In the genomic region with DNA sequence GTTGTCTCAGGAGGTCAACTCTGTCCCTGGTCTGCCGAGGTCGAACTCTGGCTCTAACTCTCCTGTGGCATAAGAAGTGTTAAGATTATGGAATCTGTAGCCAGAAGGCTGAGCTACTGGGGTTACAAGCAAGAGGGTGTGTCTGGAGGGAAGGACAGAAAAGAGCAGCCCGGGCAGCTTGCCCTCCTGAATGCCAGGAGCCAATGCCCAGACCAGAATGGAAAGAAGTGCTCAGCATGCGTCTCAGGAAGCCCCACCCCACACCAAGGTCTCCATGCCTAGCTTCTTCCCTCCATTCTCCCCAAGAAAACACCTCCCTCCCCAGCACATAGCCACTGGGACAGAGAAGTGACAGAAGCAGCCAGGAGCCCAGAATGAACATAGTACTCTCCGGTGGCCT, we compare ENCODE assay signal across 10 mouse cellular contexts. TPM values are rescaled to one million over a fixed set of nuclear protein-coding genes. Genes with fewer than 3 reads are reported as not detected.
DNase-seq lines count a peak whose midpoint lies in the region; ATAC-seq and TF ChIP-seq lines count a peak whose summit lies in the region.
"Had no signal": no experiment of that assay in that cellular context is flagged by ENCODE, and none has a peak within 500 bp of the region (broad histone marks: within the 10 kb centered on the region; RNA-seq: fewer than 3 reads in every experiment).

No protein-coding gene starts in this region.

- intact Hi-C loops in gastrocnemius, postnatal 36 days (cut with DNase I): no loop called here

- H3K4me2 ChIP-seq in lung, postnatal 0 days (replicated peaks; ENCODE audit: low read depth, low read length): peak overlapping the region; percentile 25
- H3K4me2 ChIP-seq: limb, embryonic 12.5 days had no signal

- no peak for TF ChIP-seq CTCF in layer of hippocampus, adult 2 months (conservative IDR thresholded peaks at IDR 0.05)
- no peak for TF ChIP-seq CTCF in lung, postnatal 0 days (IDR thresholded peaks at IDR 0.05)

- H3K27ac ChIP-seq in layer of hippocampus, adult 2 months: peak overlapping the region; percentile 95
- H3K27ac ChIP-seq in lung, postnatal 0 days (ENCODE audit: low read length): peak overlapping the region; percentile 99
- H3K27ac ChIP-seq: forebrain, embryonic 10.5 days; limb, embryonic 12.5 days had no signal

- H3K4me3 ChIP-seq in layer of hippocampus, adult 2 months: no peak overlapping the region
- H3K4me3 ChIP-seq in lung, postnatal 0 days (ENCODE audit: low read depth, low read length): no peak overlapping the region
- H3K4me3 ChIP-seq: forebrain, embryonic 10.5 days; limb, embryonic 12.5 days had no signal

- no peaks in the 10 kb centered on the region for H3K9me3 ChIP-seq in lung, postnatal 0 days (ENCODE audit: low read length)
- H3K9me3 ChIP-seq: forebrain, embryonic 10.5 days; limb, embryonic 12.5 days had no signal

- H3K9ac ChIP-seq in lung, postnatal 0 days (replicated peaks; ENCODE audit: low read depth): no peak overlapping the region
- H3K9ac ChIP-seq: limb, embryonic 12.5 days had no signal

- H3K4me1 ChIP-seq in lung, postnatal 0 days (ENCODE audit: insufficient read depth, low read depth, low read length): peaks cover 83% of the 10 kb centered on the region

- WGBS in lung, postnatal 0 days: 40% methylated on average over 5 of the region's 5 CpGs

- 0 out of 2 replicates have a peak, but pooled peaks cover under 1% of the 10 kb centered on the region for H3K36me3 ChIP-seq in lung, postnatal 0 days (ENCODE audit: insufficient read depth, low read length)

- ATAC-seq in lung, postnatal 0 days: no peak
- no peak for ATAC-seq in frontal cortex, adult (ENCODE audit: low TSS enrichment)

- TF ChIP-seq EP300 in lung, postnatal 0 days (IDR thresholded peaks at IDR 0.05): no peak; the same call in 1 of the 2 replicates

- no peak for DNase-seq in layer of hippocampus, adult 2 months (ENCODE audit: low spot score in 2 of 2)
- DNase-seq in layer of hippocampus, postnatal 10 days (ENCODE audit: low spot score in 2 of 2): no peak
- peak; percentile 85 for DNase-seq in brain, adult 2 months (ENCODE audit: low read depth, low spot score)
- peak; percentile 66 for DNase-seq in gastrocnemius, postnatal 36 days
- DNase-seq in lung, postnatal 0 days (ENCODE audit: low spot score): peak; percentile 84
- no peak for DNase-seq in embryo, embryonic 10.5 days (ENCODE audit: low spot score)
- DNase-seq in kidney, adult 8-10 months: no peak

- no peaks in the 10 kb centered on the region for H3K27me3 ChIP-seq in lung, postnatal 0 days (replicated peaks; ENCODE audit: insufficient read depth, low read length)
- H3K27me3 ChIP-seq: limb, embryonic 12.5 days had no signal

RNA-seq across cellular contexts. Expression of a gene that starts 6.4 kb away (rescaled TPM):
- 10 to 100 TPM; 23.3 to 23.9 TPM for total RNA-seq in layer of hippocampus, adult 2 months (2021)
- total RNA-seq in layer of hippocampus, postnatal 10 days (2021): 10 to 100 TPM; 10.5 to 11.6 TPM
- total RNA-seq in gastrocnemius, postnatal 36 days (2021): 10 to 100 TPM; 23.0 to 28.8 TPM
- polyA plus RNA-seq in lung, postnatal 0 days (2015; fragmentation: Nextera tagmentation; extraction: Ambion mirVana): 148 and 149 TPM in 2 replicates

RNA-seq across cellular contexts. Expression of a gene that starts 14.3 kb away (rescaled TPM):
- total RNA-seq in layer of hippocampus, adult 2 months (2021): 100 to 1,000 TPM; 171 to 185 TPM
- total RNA-seq in layer of hippocampus, postnatal 10 days (2021): 100 to 1,000 TPM; 125 to 130 TPM
- total RNA-seq in gastrocnemius, postnatal 36 days (2021): 10 to 100 TPM; 53.4 to 54.8 TPM
- 88.7 and 91.4 TPM in 2 replicates for polyA plus RNA-seq in lung, postnatal 0 days (2015; fragmentation: Nextera tagmentation; extraction: Ambion mirVana)

RNA-seq across cellular contexts. Expression of a gene that starts 14.5 kb away (rescaled TPM):
- 100 to 1,000 TPM; 153 to 155 TPM for total RNA-seq in layer of hippocampus, adult 2 months (2021)
- 100 to 1,000 TPM; 141 to 158 TPM for total RNA-seq in layer of hippocampus, postnatal 10 days (2021)
- total RNA-seq in gastrocnemius, postnatal 36 days (2021): 10 to 100 TPM; 64.7 to 71.3 TPM
- 213 and 214 TPM in 2 replicates for polyA plus RNA-seq in lung, postnatal 0 days (2015; fragmentation: Nextera tagmentation; extraction: Ambion mirVana)

RNA-seq across cellular contexts. Expression of a gene that starts 20.6 kb away (rescaled TPM):
- not detected for total RNA-seq in layer of hippocampus, adult 2 months (2021)
- not detected for total RNA-seq in layer of hippocampus, postnatal 10 days (2021)
- total RNA-seq in gastrocnemius, postnatal 36 days (2021): not detected
- 0.18 and 0.30 TPM in 2 replicates for polyA plus RNA-seq in lung, postnatal 0 days (2015; fragmentation: Nextera tagmentation; extraction: Ambion mirVana)

Comparison
In these comparisons a context has a peak if more than half of its experiments do, and no peak if none do; other contexts are left out.
1. DNase-seq: peak in brain, adult 2 months (single experiment), gastrocnemius, postnatal 36 days (2 of 2) and lung, postnatal 0 days (single experiment); none in layer of hippocampus, adult 2 months (0 of 2), layer of hippocampus, postnatal 10 days (0 of 2), embryo, embryonic 10.5 days (single experiment) and kidney, adult 8-10 months (0 of 2).